Mouse (Mus musculus): Measurements from ENCODE around the gene Rftn2.
"Not testable (repeated sequence)": the region's sequence is repeated elsewhere in the genome, so short reads cannot be mapped to it uniquely, and the experiment has no call there.

The Rftn2 gene

DNA sequence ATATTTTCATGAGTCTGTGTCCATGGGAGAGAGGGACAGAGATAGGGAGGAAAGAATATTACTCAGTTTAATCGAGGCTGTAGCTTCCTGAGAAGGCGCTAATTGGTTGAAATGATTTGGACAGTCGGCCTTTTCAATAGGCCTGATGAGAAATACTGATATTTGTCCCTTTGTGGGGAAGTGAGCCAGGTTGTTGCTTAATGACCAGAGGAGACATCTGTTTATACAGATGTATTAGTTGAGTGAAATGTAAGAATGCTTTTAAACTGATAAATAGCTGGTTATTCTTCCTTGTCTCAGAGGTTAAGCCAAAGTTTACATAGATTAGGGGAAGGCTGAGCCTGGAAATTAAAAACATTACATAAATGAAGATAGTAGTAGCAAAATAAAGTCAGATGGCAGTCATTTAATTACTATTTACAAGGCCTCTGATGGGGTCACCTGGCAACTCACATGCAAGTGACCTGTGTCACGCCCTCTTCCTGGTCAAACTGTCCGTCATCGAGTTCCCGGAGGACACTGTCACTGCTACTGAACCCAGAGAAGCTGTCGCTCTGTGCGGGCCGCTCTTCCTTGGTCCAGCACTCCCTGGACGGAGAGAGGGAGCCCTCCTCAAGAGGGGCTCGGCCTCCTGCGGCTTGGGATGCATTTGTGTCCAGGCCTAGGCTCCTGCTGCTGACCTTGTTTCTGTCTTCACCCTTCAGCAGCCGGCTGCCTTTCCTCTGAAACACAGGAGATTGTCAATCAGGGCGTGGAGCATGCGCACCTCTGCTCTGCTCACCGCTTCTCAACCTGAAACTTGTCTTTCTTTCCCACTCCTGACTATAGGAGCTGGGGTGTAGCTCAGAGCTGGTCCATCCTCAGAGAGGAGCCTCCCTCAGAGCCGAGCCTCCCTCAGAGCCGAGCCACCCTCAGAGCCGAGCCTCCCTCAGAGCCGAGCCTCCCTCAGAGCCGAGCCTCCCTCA, 54.9 kb downstream of the Rftn2 start:
- DNase-seq (ENCODE audit: extremely low spot score) = no peak

DNA sequence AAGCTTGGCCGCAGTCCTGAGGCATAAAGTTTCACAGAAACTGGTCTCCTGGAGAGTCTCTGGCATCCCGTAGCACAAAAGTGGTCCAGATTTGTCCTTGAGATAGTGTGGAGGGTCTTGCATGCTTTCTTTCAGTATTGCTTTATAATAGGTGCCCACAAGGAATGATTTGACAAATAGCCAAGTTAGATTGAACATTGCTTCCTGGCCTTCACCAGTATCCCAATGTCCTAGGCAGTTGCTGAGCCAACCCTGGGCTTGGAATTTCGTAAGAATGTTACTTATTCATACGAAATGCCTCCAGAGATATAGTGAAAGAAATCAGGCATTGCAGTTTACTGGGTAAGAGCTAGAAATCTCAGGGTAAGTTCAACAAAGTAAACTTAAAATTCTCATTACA, 58.0 kb downstream of the Rftn2 start:
- DNase-seq (ENCODE audit: extremely low spot score) = no peak

DNA sequence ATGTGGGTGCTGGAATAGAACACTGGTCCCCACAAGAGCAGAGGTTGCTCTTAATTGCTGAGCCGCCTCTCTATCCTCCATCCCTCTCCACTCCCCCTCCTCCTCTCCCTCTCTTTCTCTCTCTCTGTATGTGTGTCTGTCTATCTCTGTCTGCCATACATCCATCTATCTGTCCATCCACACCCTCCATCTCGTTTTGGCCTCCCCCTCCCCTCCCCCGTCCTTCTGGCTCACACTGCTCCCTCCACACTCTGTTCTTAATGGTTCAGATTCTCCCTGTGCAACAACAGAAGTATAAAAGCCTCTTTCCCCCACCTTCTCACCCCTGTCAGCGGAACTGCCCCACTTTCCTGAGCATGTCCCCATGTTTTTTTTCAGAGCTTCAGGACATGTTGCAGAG, 59.0 kb downstream of the Rftn2 start:
- no peak for DNase-seq (ENCODE audit: extremely low spot score)

DNA sequence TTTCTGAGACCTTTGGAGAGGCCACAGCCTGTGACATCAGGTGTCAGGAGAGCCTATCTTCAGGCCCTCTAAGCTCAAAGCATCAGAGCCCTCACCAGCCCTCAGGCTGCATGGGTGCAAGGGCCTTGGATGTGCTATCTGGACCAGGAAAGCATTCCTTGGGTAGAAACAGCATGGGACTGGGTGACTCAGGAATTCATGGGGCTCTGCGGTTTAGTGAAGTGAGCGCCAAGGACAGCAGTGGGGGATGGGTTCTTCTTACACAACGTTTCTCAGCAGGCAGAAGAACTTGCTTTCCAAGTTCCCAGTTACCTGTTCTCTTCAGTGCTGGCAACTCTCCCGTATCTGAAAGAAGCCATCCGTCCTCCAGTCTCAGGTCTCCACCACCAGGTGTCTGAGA, 62.6 kb downstream of the Rftn2 start:
- no peak for DNase-seq (ENCODE audit: extremely low spot score)

DNA sequence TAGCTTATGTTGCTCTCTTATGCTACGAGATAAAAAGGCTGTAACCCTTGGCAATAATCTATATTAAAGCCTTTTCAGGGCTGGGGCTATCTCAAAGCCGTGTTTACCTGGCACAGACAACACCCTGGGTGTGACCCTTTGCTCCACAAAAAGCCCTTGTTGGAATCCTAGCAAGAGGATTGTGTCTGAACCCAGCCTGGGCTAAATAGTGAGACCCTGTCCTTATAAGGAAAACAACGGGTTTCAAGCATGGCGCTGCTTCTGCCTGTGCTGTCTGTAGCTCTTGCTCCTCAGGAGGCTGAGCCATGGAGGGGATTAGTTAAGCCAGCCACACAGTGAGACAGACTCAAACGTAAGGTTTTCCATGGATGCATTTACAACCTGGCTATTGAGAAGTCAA, 63.8 kb downstream of the Rftn2 start:
- no peak for DNase-seq (ENCODE audit: extremely low spot score)

DNA sequence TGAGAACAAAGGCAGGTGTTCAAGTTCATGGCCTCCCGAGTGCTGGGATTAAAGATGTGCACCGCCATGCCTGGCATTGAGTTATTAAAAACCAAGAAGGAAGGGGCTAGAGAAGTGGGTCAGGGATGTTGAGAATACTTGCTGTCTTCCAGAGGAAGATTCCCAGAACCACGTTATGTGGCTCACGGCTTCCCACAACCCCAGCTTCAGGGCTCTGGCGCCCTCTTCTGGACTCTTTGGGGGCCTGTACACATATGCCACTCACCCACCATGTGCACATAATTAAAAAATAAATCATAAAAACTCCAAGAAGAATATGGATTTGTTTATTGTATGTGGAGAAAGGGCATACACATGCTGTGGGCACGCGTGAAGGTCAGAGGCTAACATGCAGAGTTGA, 64.7 kb downstream of the Rftn2 start:
- DNase-seq (ENCODE audit: extremely low spot score) = peak; percentile 5

DNA sequence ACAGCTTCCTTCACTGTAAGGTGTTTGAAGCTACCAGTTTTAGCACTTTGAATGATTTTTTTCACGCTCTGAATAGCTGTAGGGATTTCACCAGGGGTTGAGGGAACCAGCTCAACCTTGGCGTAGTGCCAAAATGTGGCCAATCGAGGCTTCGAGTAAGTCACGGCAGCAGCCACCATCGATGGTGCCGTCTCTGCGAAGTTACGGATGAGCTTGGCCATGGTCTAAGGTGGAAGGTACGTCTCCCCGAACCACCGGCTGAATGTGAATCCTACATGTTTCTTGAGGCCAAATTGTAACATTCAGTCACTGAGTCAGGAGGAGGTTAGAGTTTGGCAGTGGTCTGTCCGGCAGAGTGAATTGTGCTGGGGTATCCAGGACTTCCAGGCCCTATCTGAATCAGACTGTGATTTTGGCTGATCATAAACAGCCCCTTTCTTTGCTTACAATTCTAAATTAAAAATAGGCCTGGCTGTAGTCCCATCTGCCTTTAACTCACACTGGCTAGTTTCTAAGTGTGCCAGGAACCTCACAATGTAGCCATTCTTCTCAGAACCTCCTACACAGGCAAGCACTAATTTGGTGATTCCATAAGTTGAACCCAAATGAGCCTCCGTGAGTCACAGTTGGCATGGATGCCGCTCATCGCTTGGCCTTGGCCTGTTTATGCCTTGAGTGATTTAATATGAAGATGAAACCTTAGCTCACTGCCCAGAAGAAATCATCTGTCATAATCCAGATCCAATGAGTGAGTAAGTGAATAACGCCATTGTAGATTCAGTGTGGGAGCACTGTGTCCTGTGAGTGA, 65.5 kb downstream of the Rftn2 start:
- no peak for DNase-seq (ENCODE audit: extremely low spot score)

DNA sequence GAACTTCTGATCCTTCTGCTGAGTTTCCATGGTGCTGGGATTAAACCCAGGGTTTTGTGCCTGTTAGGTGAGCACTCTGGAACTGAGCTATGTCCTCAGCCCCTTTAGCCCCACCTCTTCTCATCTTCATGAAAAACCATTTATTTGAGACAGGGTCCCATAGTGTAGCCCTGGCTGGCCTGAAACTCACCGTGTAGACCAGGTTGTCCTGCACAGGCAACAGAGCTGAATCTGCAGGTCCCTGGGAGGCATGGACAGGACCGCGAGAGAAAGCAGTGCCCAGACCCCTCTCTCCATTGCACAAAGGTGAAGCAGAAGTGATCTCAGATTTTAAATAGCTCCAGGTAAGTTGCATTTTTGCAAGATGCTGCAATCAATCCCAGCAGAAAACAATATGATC, 66.4 kb downstream of the Rftn2 start:
- DNase-seq (ENCODE audit: extremely low spot score) = no peak

DNA sequence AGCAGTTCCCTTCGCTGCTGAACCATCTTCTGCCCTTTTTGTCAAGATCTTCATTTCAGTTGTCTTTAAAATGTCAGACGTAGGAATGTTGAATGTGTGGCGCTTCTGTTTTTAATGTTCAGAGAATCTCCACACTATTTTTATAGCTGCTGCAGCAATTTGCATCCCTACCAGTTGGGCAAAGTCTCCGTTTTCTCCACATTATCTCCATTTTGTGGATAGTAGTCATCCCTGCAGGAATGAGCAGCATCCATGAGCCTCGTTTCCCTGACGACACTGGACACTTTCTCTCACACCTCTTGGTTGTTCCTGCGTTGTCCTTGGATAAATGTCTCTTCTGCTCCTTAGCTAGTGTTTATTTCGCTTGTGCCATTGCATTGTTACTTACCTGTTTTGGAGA, 67.8 kb downstream of the Rftn2 start:
- no peak for DNase-seq (ENCODE audit: extremely low spot score)

DNA sequence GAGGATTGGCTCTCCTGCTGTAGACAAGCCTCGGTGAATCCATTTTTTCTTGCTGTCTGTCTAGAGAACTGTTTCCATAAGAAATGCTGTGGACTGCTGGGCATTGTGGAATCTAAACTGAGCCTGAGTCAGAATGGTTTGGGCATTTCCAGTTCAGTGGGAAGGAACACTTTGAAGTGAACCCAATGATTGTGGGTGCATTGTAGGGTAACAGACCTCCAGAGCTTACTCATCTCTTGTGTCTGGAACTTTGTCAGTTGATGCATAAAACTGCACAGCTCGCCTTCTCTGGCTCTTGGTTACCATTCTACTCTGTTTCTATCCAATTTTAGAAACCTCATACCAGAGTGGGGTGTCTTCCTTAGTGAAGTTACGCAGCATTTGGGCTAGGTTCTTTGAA, 68.4 kb downstream of the Rftn2 start:
- DNase-seq (ENCODE audit: extremely low spot score) = no peak

DNA sequence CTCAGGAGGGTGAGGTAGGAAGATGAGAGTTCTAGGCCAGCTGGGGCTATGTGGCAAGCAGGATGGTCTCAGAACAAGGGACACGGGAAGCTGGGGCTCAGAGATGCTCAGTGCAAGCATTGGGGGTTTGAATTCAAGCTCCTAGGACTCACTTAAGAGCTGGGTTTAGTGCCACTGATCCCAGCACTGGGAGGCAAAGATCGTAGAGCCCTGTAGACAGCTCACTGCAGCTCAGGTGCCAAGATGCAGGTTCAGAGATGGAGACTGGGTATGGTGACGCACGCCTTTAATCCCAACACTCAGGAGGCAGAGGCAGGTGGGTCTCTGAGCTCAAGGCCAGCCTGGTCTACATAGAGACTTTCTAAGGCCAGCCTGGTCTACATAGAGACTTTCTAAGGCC, 69.3 kb downstream of the Rftn2 start:
- DNase-seq (ENCODE audit: extremely low spot score) = no peak

DNA sequence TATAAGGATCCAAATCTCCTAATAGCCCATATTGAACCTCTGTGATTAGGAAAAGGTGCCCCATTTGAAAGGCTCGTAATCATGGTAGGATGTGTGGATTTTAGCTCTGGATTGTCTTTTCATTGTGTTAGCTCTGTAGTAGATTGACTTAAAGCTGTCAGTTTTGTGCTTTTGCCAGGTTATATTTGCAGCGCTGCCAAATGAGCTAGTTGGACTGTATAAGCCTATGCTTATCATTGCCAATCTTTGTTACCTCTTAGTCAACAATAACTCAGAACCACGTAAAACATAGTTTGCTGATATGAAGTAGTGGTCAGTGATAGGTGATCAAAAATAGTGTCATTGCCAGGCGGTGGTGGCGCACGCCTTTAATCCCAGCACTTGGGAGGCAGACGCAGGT, 81.0 kb downstream of the Rftn2 start:
- no peak for DNase-seq (ENCODE audit: extremely low spot score)

DNA sequence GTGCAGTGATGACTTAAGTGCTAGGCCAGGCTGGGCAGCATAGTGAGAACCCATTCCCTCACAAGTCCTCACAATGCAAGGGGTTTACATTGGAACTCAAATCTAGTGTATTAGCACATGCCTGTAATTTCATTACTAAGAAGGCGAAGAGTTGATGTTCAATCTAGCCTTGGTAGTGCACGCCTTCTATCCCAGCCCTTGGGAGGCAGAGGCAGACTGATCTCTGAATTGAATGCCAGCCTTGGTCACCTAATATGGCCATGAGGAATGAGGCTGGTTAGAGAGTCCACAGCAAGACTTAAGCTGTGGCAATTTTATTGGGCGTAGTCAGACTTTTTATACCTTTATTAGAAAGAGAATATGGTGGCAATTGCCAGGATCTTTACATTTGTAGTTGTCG, 82.2 kb downstream of the Rftn2 start:
- DNase-seq (ENCODE audit: extremely low spot score) = no peak

DNA sequence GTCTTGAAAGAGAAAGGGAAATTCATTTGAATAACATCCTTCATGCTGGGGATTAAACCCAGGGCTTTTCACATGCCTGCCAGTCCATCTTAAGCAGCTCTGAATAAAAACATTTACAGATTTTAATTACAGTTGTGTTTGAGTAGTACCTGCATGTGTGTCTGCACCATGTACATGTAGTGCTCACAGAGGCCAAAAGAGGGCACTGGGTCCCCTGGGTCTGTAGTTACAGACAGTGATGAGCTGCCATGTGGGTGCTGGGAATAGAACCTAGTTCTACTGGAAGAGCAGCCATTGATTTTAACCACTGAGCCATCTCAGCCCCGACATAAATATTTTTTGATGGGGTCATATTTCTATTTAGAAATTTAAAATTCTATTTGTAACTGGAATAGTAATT, 90.7 kb downstream of the Rftn2 start:
- no peak for DNase-seq (ENCODE audit: extremely low spot score)

DNA sequence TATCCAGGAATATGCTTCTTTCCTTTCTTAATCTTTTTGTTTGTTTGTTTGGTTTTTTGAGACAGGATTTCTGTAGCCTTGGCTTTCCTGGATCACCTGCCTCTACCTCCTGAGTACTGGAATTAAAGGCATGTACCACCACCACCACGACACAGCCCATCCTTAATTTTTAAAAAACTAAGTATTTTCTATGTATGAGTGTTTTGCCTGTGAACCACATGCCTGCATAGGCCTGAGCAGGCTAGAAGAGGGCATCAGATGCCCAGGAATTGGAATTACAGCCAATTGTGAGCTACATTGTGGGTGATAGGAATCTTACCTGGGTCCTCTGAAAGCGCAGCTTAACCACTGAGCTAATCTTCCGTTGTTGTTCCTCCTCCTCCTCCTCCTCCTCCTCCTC, 92.3 kb downstream of the Rftn2 start:
- no peak for DNase-seq (ENCODE audit: extremely low spot score)

DNA sequence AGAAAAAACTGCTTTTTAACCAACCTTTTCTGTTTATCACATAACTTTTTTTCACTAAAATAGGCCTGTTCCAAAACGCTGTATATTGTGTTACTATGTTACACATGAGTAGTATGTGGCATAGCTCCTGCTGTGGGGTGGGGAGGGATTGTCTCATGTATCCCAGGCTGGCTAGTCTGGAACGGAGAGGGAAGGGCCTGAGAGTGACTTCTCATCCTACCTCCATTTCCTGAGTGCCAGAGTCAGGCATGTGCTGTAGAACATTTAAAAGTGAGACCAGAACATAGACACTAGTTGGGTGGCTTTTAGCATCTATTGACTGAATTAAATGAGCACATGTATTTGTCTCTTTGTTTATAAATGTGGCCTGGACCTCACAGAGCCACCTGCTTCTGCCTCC, 93.4 kb downstream of the Rftn2 start:
- no peak for DNase-seq (ENCODE audit: extremely low spot score)

DNA sequence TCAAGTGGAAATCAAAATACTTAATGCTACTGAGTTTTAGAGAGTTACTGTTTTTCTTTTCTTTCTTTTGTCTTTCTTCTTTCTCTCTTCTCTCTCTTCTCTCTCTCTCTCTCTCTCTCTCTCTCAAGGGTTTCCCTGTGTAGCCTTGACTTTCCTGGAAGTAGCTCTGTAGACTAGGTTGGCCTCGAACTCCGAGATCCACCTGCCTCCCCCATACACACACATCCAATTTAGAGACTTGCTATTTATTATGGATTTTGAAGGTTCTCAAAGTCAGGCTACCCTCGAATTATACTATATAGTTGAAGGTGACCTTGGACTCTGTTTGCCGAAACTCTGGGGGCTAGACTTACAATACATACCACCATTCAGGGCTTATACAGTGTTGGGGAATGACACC, 94.3 kb downstream of the Rftn2 start:
- DNase-seq (ENCODE audit: extremely low spot score) = no peak

DNA sequence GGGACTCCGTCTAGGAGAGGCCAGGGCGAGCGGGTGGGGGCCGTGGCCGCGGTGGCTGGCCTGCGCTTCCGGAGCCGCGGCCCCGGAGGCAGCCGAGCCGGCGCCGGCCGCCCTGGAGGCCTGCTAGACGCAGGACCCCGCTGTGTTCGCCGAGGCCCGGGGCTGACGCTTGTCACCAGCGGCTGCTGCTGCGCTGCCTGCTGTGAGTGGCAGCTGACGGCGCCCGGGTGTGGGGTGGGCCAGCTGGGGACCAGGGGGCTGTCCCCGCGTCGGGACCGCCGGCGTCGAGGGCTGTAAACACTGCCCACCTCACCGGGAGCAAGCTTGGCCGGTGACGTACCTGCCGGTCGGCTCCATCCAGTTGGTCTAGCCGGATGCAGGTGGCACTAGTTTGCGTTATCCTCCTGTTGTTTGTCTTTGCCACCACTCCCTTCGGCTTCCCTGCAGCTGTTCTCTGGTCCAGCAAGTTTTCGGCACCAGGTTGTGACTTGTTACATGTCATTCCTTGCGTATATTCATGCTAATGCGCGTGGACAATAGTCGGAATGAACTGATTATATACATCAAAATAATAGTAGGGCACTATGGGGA, 95.1 kb downstream of the Rftn2 start:
- no peak for DNase-seq (ENCODE audit: extremely low spot score)

DNA sequence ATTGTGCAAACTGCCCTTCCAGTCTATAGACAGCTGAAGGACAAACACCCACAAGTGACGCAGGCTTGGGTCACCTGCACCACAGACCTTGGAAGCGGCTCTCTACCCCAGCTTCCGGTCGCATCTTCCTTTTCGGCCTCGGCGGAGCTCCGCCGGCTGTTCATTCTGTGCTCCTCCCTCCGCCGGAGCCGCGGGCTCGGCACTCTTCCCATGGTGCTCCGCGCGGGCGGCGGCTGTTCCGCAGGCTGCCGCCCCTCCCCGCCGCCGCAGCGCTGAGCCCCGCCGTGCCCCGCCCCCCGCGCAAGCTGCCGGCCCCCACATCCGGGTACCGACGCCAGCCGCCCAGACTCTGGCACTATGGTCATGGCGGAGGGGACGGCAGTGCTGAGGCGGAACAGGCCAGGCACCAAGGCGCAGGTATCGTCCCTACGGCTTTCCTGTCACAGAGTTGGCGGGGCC, 95.6 kb downstream of the Rftn2 start, which contains the start of gene Mob4:
Gene Mob4, plus strand, starts transcription at position 289 of the 459 bp plus-strand sequence.
- peak; percentile 94 for DNase-seq (ENCODE audit: extremely low spot score)

DNA sequence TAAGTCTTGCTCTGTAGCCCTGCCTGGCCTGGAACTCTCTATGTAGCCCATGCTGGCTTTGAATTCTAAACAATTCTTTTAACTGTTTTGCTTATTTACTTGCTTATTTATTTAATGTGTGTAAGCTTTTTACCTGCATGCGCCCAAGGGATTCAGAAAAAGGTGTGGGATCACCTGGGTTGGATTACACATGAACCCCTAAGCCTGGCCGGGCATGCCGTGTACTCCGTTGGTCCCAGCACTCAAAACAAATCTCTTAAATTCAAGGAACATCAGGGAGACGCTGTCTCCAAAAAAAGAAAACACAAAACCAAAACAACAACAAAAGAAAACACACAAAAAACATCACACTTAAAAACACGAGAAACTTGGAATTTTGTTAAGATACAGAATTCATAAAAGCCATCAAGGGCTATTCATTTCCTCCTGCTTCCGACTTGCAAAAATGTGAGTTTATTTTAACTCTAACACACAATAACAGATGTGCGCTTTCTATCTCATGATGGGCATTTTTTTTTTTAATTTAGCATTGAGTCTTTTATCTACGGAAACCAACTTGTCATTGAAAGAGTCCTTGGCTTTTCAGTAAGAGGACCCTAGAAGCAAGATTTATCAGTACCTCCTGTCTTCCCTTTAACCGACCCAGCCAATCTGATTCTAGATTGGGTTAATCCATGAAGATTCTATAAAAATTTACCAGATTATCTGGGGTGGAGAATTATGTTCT, 96.2 kb downstream of the Rftn2 start:
- DNase-seq (ENCODE audit: extremely low spot score) = no peak

DNA sequence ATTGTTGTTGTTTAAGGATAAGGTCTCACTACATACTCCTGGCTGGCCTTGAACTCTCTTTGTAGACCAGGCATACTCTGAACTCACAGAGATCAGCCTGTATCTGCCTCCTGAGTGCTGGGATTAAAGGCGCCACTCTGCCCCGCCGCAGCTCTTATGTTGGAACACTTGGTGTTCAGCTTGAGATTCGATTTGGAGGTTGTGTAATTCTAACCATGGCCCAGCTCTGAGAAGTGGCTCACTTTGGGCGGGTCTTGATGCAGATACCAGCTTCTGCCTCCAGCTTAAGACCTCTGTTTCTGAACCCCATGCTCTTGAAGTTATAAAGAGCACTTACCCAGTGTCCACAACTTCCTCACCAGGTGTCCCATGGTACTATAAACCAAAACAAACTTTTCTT, 96.9 kb downstream of the Rftn2 start:
- DNase-seq (ENCODE audit: extremely low spot score) = no peak

DNA sequence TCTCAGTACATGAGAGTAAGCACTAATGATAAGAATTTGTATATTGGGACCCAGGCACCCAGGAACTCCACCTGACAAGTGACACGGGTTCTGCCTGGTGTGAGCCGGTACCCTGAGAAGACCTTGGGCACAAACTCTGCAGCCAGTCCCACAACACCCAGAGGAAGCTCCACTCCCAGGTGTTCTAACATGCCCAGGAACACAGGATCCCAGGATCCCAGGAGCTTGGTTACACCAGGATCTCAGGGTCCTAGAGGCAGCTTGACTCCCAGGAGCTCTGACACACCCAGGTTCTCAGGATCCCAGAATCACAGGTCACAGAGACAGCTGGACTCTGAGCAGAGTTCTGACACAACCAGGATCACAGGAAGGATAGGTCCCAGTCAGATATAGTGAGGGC, 102.4 kb downstream of the Rftn2 start:
- not testable (repeated sequence) for DNase-seq (ENCODE audit: extremely low spot score)
